Mouse (Mus musculus) stomach, postnatal 0 days (tissue): Measurements from ENCODE around the gene Pnn.

ENCODE experiments used
- CTCF ChIP-seq: IDR thresholded peaks from 2 replicates; pipeline ENCODE4 v1.5.1; 2016; ENCODE audit warnings: antibody characterized with exemption, low read depth, mild to moderate bottlenecking, moderate library complexity
- EP300 ChIP-seq: optimal IDR thresholded peaks from 2 replicates; pipeline ENCODE3; 2016; ENCODE audit warnings: antibody characterized with exemption

- TF ChIP-seq CTCF (peak; percentile 43), EP300 (no peak)
These were observed 34.6 kb upstream of the Pnn start for GRCm38 (mm10) chr12:59032101-59032500.
